Mouse (Mus musculus): ENCODE results near the gene Patz1. TPM values are rescaled to one million over a fixed set of nuclear protein-coding genes. Genes with fewer than 3 reads are reported as not detected.
A peak's percentile ranks its signal among the peaks of the same experiment; 100 is the strongest.

Patz1 gene
- total RNA-seq, 2 experiments from 2014 or later = 43.3 to 46.5 TPM

- DNase-seq (ENCODE audit: extremely low spot score in 1 of 2, low spot score in 2 of 2) = no peak
- intact Hi-C loops (cut with DNase I) = no loop called here
These were observed 23.1 kb downstream of the Patz1 start for GRCm38 (mm10) chr11:3311586-3312347.

DNA sequence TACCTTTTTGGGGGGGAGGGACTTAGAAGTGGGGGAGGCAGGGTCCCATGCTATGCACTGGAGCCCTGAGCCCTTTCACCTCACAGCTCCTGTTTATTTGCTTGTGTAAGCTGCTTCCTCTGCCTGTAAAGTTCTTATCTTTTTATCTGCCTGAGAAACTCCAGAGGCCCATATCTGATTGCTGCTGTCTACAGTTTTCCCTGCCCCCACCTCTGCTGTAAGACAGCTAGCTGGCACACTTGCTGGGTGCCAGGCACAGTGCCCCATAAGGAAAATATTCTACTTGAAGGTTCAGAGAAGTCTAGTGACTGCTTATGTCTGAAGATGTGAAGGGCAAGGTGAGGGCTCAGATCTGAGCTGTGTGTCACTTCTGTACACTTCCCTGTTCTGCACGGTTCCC, 24.6 kb downstream of the Patz1 start:
- intact Hi-C loops (cut with DNase I) = no loop called here
- no peak for DNase-seq (ENCODE audit: extremely low spot score in 1 of 2, low spot score in 2 of 2)

DNA sequence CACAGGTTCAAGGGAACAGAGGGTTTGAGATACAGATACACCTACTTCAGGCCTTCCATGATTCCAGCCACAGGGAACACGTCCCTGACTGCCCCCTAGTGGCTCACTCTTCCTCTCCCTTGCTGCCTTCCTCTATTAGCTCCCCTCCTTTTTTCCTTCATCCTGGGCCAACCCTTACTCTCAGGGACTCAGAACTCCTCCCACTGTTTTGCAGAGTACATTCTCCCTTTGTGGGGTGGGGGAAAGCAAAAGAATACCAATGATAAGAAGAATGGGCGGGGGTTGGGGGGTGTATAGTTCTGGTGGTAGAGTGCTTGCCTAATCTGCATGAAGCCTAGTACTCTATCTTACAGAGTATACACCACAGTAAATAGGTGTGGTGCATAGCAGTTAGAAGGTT, 25.5 kb downstream of the Patz1 start:
- intact Hi-C loops (cut with DNase I) = no loop called here
- DNase-seq (ENCODE audit: extremely low spot score in 1 of 2, low spot score in 2 of 2) = peak in 1 of 2 experiments; percentile 75

GRCm38 (mm10) chr11:3318286-3318685, 29.6 kb downstream of the Patz1 start:
- DNase-seq (ENCODE audit: extremely low spot score in 1 of 2, low spot score in 2 of 2) = no peak
- intact Hi-C loops (cut with DNase I) = no loop called here

- DNase-seq (ENCODE audit: extremely low spot score in 1 of 2, low spot score in 2 of 2) = no peak
- intact Hi-C loops (cut with DNase I) = no loop called here
These were observed 39.6 kb downstream of the Patz1 start for GRCm38 (mm10) chr11:3328271-3328670.

- DNase-seq (ENCODE audit: extremely low spot score in 1 of 2, low spot score in 2 of 2) = no peak
- intact Hi-C loops (cut with DNase I) = no loop called here
These were observed 40.4 kb downstream of the Patz1 start for GRCm38 (mm10) chr11:3328806-3329775.

- intact Hi-C loops (cut with DNase I) = loop anchor here (1.0 kb wide), 1 partner anchor 41 kb away; no protein-coding TSS in a partner anchor
- DNase-seq (ENCODE audit: extremely low spot score in 1 of 2, low spot score in 2 of 2) = no peak
These were observed 41.3 kb downstream of the Patz1 start, which contains the start of gene Pik3ip1 for GRCm38 (mm10) chr11:3329891-3330451. TSS of gene Pik3ip1 (plus strand) at chr11:3330401.

- intact Hi-C loops (cut with DNase I) = loop anchor here (1.0 kb wide), 1 partner anchor 41 kb away; no protein-coding TSS in a partner anchor
- DNase-seq (ENCODE audit: extremely low spot score in 1 of 2, low spot score in 2 of 2) = peak; percentile 87 to 92
These were observed 41.9 kb downstream of the Patz1 start for GRCm38 (mm10) chr11:3330566-3330965.

- no peak for DNase-seq (ENCODE audit: extremely low spot score in 1 of 2, low spot score in 2 of 2)
- intact Hi-C loops (cut with DNase I) = loop anchor here (1.0 kb wide), 1 partner anchor 42 kb away; no protein-coding TSS in a partner anchor
These were observed 42.5 kb downstream of the Patz1 start for GRCm38 (mm10) chr11:3330991-3331750.

DNA sequence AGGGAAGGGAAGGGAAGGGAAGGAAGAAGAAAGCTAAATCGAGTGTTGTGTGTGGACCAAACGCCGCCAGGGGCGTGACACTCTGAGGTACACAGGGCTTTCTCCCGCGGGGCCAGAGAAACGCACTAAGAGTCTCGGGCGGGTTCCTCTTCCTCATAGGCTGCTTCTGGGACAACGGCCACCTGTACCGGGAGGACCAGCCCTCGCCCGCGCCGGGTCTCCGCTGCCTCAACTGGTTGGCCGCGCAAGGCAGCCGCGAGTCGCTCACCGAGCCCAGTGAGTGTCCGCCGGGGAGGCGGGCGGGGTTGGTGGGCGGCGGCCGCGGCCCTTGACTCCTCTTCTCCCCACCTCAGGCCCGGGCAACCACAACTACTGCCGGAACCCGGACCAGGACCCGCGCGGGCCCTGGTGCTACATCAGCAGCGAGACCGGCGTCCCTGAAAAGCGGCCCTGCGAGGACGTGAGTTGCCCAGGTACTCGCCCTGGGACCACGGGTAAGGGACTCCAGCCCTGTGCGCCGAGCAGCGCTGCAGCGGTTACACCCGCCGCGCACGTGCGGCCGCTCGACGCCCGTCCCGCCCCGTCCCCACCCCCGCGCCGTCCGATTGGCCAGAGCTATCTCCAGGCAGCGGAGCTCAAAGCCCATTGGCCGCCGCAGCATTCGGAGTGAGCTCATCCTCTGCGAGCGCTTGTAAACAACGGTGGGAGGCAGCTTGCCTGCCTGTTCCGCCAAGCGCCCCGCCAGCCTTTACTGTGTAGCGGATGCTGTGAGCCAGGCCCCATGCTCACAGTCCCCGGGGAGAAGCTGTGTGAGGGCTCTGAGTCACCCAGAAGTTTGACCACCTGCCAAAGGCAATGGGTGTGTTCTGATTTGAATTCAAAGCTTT, 43.3 kb downstream of the Patz1 start:
- DNase-seq (ENCODE audit: extremely low spot score in 1 of 2, low spot score in 2 of 2) = peak; percentile 92 to 97
- intact Hi-C loops (cut with DNase I) = no loop called here

- DNase-seq (ENCODE audit: extremely low spot score in 1 of 2, low spot score in 2 of 2) = no peak
- intact Hi-C loops (cut with DNase I) = no loop called here
These were observed 44.5 kb downstream of the Patz1 start for GRCm38 (mm10) chr11:3333111-3333695.

DNA sequence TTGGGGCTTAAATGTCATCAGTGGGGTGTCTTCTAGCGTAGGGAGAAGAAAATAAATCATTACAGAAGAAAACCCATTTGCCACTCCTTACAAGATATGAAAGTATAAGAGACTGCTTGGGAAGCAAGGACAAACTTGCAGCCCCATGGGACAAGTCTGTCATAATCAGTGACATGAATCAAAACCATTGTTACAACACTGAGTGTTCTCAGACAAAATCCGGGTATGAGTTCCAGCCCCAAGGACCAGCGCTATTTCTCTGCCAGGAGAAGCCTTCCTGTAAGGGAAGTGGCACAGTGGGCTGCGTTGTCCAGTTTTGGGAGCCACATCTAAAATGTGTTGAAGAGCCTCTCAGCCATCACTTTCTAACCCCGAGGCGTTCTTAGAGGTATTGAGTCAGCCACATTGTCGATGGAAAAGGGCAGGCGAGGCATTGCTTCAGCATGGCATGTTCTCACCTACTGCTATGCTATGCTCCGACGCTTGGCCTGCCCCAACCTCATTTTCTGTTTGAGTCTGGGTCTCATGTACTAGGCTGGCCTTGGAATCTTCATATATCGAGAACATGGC, 45.6 kb downstream of the Patz1 start:
- DNase-seq (ENCODE audit: extremely low spot score in 1 of 2, low spot score in 2 of 2) = no peak
- intact Hi-C loops (cut with DNase I) = no loop called here

- intact Hi-C loops (cut with DNase I) = no loop called here
- DNase-seq (ENCODE audit: extremely low spot score in 1 of 2, low spot score in 2 of 2) = no peak
These were observed 46.1 kb downstream of the Patz1 start for GRCm38 (mm10) chr11:3334711-3335316.

GRCm38 (mm10) chr11:3335651-3336216, 47.1 kb downstream of the Patz1 start:
- peak in 1 of 2 experiments; percentile 70 for DNase-seq (ENCODE audit: extremely low spot score in 1 of 2, low spot score in 2 of 2)
- intact Hi-C loops (cut with DNase I) = no loop called here

GRCm38 (mm10) chr11:3336602-3337001, 47.9 kb downstream of the Patz1 start:
- no peak for DNase-seq (ENCODE audit: extremely low spot score in 1 of 2, low spot score in 2 of 2)
- intact Hi-C loops (cut with DNase I) = no loop called here
